Mouse (Mus musculus) megakaryocyte, embryonic 14.5 days (primary cell): ENCODE data around the gene Pcdh19.

Experiments used
- FLI1 ChIP-seq: IDR thresholded peaks from 2 replicates; pipeline ENCODE4 v1.6.1; 2012; ENCODE audit warnings: low read length, inconsistent platforms, mixed read lengths
- GATA1 ChIP-seq: IDR thresholded peaks from 3 replicates; pipeline ENCODE4 v1.6.1; 2012; ENCODE audit warnings: mixed read lengths, low read length, inconsistent platforms, borderline replicate concordance

GRCm38 (mm10) chrX:133602068-133602467 lies 86.7 kb downstream of the Pcdh19 start:
- TF ChIP-seq GATA1, result no peak
- no peak for TF ChIP-seq FLI1
